Mouse (Mus musculus) hindlimb bud, embryonic 11.5 days (tissue): Measurements from ENCODE around the gene C87436.
"Not testable (repeated sequence)": the region's sequence is repeated elsewhere in the genome, so short reads cannot be mapped to it uniquely, and the experiment has no call there.

Source experiments
- DNase-seq: peaks from one replicate; pipeline ENCODE4 v3.0.0-alpha.2; 2012; ENCODE audit warnings: low read depth, low spot score; ENCODE audit errors: extremely low spot score

C87436 gene

GRCm38 (mm10) chr6:86480189-86480831, 42.1 kb downstream of the C87436 start:
- DNase-seq = no peak

- DNase-seq = no peak
Observed at GRCm38 (mm10) chr6:86481871-86482270, 43.7 kb downstream of the C87436 start.

GRCm38 (mm10) chr6:86485943-86486640, 47.9 kb downstream of the C87436 start:
- no peak for DNase-seq

GRCm38 (mm10) chr6:86487358-86488148, 49.4 kb downstream of the C87436 start:
- no peak for DNase-seq

- no peak for DNase-seq
Observed at GRCm38 (mm10) chr6:86488149-86488485, 49.9 kb downstream of the C87436 start.

- no peak for DNase-seq
Observed at GRCm38 (mm10) chr6:86489945-86490344, 51.8 kb downstream of the C87436 start.

GRCm38 (mm10) chr6:86490413-86490812, 52.2 kb downstream of the C87436 start:
- DNase-seq = not testable (repeated sequence)

- DNase-seq = no peak
Observed at GRCm38 (mm10) chr6:86493469-86494263, 55.5 kb downstream of the C87436 start.

- no peak for DNase-seq
Observed at GRCm38 (mm10) chr6:86494767-86495166, 56.6 kb downstream of the C87436 start.

- no peak for DNase-seq
Observed at GRCm38 (mm10) chr6:86495661-86496060, 57.5 kb downstream of the C87436 start.

- DNase-seq = no peak
Observed at GRCm38 (mm10) chr6:86496127-86496526, 58.0 kb downstream of the C87436 start.

- no peak for DNase-seq
Observed at GRCm38 (mm10) chr6:86496585-86496984, 58.4 kb downstream of the C87436 start.

- DNase-seq = no peak
Observed at GRCm38 (mm10) chr6:86497071-86497815, 59.1 kb downstream of the C87436 start.

GRCm38 (mm10) chr6:86497942-86498732, 60.0 kb downstream of the C87436 start:
- DNase-seq = no peak

- DNase-seq = no peak
Observed at GRCm38 (mm10) chr6:86499571-86500109, 61.5 kb downstream of the C87436 start.

GRCm38 (mm10) chr6:86503513-86503912, 65.3 kb downstream of the C87436 start:
- DNase-seq = no peak

GRCm38 (mm10) chr6:86505671-86506070, 67.5 kb downstream of the C87436 start:
- DNase-seq = no peak

- DNase-seq = no peak
Observed at GRCm38 (mm10) chr6:86506309-86506708, 68.1 kb downstream of the C87436 start.

- DNase-seq = no peak
Observed at GRCm38 (mm10) chr6:86507116-86507515, 68.9 kb downstream of the C87436 start.
